Mouse (Mus musculus) CD4-positive, CD25-positive, alpha-beta regulatory T cell, adult 9 weeks (primary cell): ENCODE results near the gene Cdcp2. TPM values are rescaled to one million over a fixed set of nuclear protein-coding genes. Genes with fewer than 3 reads are reported as not detected.

Experiments
- polyA plus RNA-seq: library from polyadenylated mRNA; unstranded; fragments of 100-300 nt; shearing (Covaris generic); gene quantifications from one replicate; pipeline ENCODE4 v1.2.1, GENCODE M21; 2017

Cdcp2 gene
- polyA plus RNA-seq = not detected

GRCm38 (mm10) chr4:107096841-107097373 is at the start of gene Cdcp2:
Gene Cdcp2, plus strand, starts transcription at chr4:107096891.

GRCm38 (mm10) chr4:107066252-107067124 is 30.2 kb upstream of the Cdcp2 start, which contains the start of the genes Mrpl37 and Cyb5rl:
Gene Mrpl37, minus strand, starts transcription at chr4:107066868.
Gene Cyb5rl, plus strand, starts transcription at chr4:107066988.

Other genes with a start within 250 kb of the Cdcp2 start
- 25.9 TPM for gene Ssbp3, start 186.2 kb upstream of the Cdcp2 start, polyA plus RNA-seq
- gene Mrpl37, start 30.0 kb upstream of the Cdcp2 start, polyA plus RNA-seq = 78.4 TPM
- 11.6 TPM for gene Cyb5rl, start 29.9 kb upstream of the Cdcp2 start, polyA plus RNA-seq
- gene Tmem59, start 81.5 kb downstream of the Cdcp2 start, polyA plus RNA-seq = 458 TPM
- 22.7 TPM for gene Tceanc2, start 82.2 kb downstream of the Cdcp2 start, polyA plus RNA-seq
- not detected for gene Ldlrad1, start 112.3 kb downstream of the Cdcp2 start, polyA plus RNA-seq
- gene Lrrc42, start 156.6 kb downstream of the Cdcp2 start, polyA plus RNA-seq = 38.1 TPM
- 26.8 TPM for gene Hspb11, start 156.7 kb downstream of the Cdcp2 start, polyA plus RNA-seq
- not detected for gene Dio1, start 210.3 kb downstream of the Cdcp2 start, polyA plus RNA-seq
- 118 TPM for gene Yipf1, start 217.5 kb downstream of the Cdcp2 start, polyA plus RNA-seq